Mouse (Mus musculus) brain, embryonic 14.5 days (tissue): ENCODE data around the gene Ttc23. TPM values are rescaled to one million over a fixed set of nuclear protein-coding genes. Genes with fewer than 3 reads are reported as not detected.

ENCODE experiments used
- DNase-seq: peaks from one replicate; pipeline ENCODE4 v3.0.0-alpha.2; 2011; ENCODE audit warnings: low read depth
- CTCF ChIP-seq: fragments of 200-500 bp; IDR thresholded peaks from 2 replicates; pipeline ENCODE4 v1.5.1; 2012; ENCODE audit warnings: inconsistent platforms, mild to moderate bottlenecking, moderate library complexity, borderline replicate concordance; ENCODE audit not compliant: insufficient read depth, insufficient read length; ENCODE audit errors: extremely low read depth
- POLR2A ChIP-seq: fragments of 200-500 bp; IDR thresholded peaks from 2 replicates; pipeline ENCODE4 v1.6.1; 2012; ENCODE audit warnings: mild to moderate bottlenecking, inconsistent platforms, borderline replicate concordance; ENCODE audit not compliant: poor library complexity, insufficient read depth, insufficient read length, severe bottlenecking; ENCODE audit errors: extremely low read depth
- polyA plus RNA-seq: library from polyadenylated mRNA; depleted of rRNA; stranded (reverse); fragments of >200 nt; gene quantifications from 2 replicates; pipeline ENCODE4 v1.2.3, GENCODE M21; 2012; rRNA removed

Ttc23 gene
- polyA plus RNA-seq, 1 experiment, result 11.9 TPM

DNA sequence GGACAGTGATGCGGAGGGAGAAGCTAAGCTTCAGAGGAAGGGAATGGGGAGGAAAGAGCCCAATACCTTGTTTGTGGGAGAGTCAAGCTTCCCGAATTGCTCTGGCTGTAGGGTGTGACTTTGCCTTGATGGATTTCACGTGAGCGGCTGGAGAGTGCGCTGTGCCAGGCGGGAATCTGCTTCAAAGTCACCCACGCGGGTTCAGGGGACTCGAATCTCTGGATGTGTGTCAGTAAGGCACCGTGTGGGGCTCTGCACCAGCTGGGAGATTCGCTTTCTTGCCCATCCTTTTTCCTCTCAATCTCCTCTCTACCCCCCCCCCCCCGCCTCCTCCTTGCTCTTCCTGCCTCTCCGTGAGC is 156.6 kb downstream of the Ttc23 start:
- no peak for DNase-seq
- TF ChIP-seq POLR2A (no peak), CTCF (no peak)

Other genes with a start within 250 kb of the Ttc23 start
- gene Lrrc28, start 2.1 kb upstream of the Ttc23 start, polyA plus RNA-seq, result 44.7 and 58.3 TPM in 2 replicates
- 1.7 and 3.5 TPM in 2 replicates for gene Synm, start 112.3 kb downstream of the Ttc23 start, polyA plus RNA-seq